Mouse (Mus musculus) frontal cortex, postnatal 10 days (tissue): ENCODE data around the gene Gm13694.
A peak's percentile ranks its signal among the peaks of the same experiment; 100 is the strongest.
"Not testable (repeated sequence)": the region's sequence is repeated elsewhere in the genome, so short reads cannot be mapped to it uniquely, and the experiment has no call there.

ENCODE experiments used
- DNase-seq, 2 experiments: peaks; one replicate each; pipeline ENCODE4 v3.0.0; 2022; ENCODE audit warnings: low spot score in 2 of 2, mixed read lengths in 1 of 2

Gm13694 gene

GRCm38 (mm10) chr2:83978633-83979032, at the start of gene Gm13694:
TSS of gene Gm13694 (plus strand) at chr2:83978933.
- DNase-seq = not testable (repeated sequence)

- no peak for DNase-seq
Measured at GRCm38 (mm10) chr2:83929478-83930088, 49.1 kb upstream of the Gm13694 start.

- peak; percentile 78 to 83 for DNase-seq
Measured at GRCm38 (mm10) chr2:83940931-83941361, 37.8 kb upstream of the Gm13694 start, which contains the start of gene Zswim2. TSS of gene Zswim2 (minus strand) at chr2:83941228.

- DNase-seq = no peak
Measured at GRCm38 (mm10) chr2:83941378-83941777, 37.4 kb upstream of the Gm13694 start.

GRCm38 (mm10) chr2:83941792-83942191, 36.9 kb upstream of the Gm13694 start:
- no peak for DNase-seq

GRCm38 (mm10) chr2:83955393-83955792, 23.3 kb upstream of the Gm13694 start, which contains the start of gene Gm13698:
TSS of gene Gm13698 (plus strand) at chr2:83955693.
- not testable (repeated sequence) for DNase-seq

- not testable (repeated sequence) for DNase-seq
Measured at GRCm38 (mm10) chr2:83961203-83961602, 17.5 kb upstream of the Gm13694 start, which contains the start of gene Gm13693. TSS of gene Gm13693 (plus strand) at chr2:83961503.

GRCm38 (mm10) chr2:83967013-83967412, 11.7 kb upstream of the Gm13694 start, which contains the start of gene Gm13695:
TSS of gene Gm13695 (plus strand) at chr2:83967313.
- not testable (repeated sequence) for DNase-seq

GRCm38 (mm10) chr2:83972823-83973222, 5.9 kb upstream of the Gm13694 start, which contains the start of gene Gm13696:
TSS of gene Gm13696 (plus strand) at chr2:83973123.
- not testable (repeated sequence) for DNase-seq

GRCm38 (mm10) chr2:83984443-83984842, 5.7 kb downstream of the Gm13694 start, which contains the start of gene Gm13697:
TSS of gene Gm13697 (plus strand) at chr2:83984743.
- not testable (repeated sequence) for DNase-seq

- DNase-seq = not testable (repeated sequence)
Measured at GRCm38 (mm10) chr2:83990253-83990652, 11.5 kb downstream of the Gm13694 start, which contains the start of gene Gm13691. TSS of gene Gm13691 (plus strand) at chr2:83990553.

GRCm38 (mm10) chr2:83993639-83994255, 15.0 kb downstream of the Gm13694 start:
- not testable (repeated sequence) for DNase-seq

- not testable (repeated sequence) for DNase-seq
Measured at GRCm38 (mm10) chr2:83994526-83994925, 15.8 kb downstream of the Gm13694 start.

GRCm38 (mm10) chr2:84008913-84009312, 30.2 kb downstream of the Gm13694 start:
- no peak for DNase-seq

GRCm38 (mm10) chr2:84009818-84010217, 31.1 kb downstream of the Gm13694 start:
- no peak for DNase-seq

GRCm38 (mm10) chr2:84014572-84014971, 35.8 kb downstream of the Gm13694 start:
- no peak for DNase-seq

GRCm38 (mm10) chr2:84016291-84016690, 37.6 kb downstream of the Gm13694 start:
- not testable (repeated sequence) for DNase-seq

GRCm38 (mm10) chr2:84018330-84018729, 39.6 kb downstream of the Gm13694 start:
- DNase-seq = no peak

- DNase-seq = no peak
Measured at GRCm38 (mm10) chr2:84019519-84020305, 41.0 kb downstream of the Gm13694 start.

- no peak for DNase-seq
Measured at GRCm38 (mm10) chr2:84021930-84022329, 43.2 kb downstream of the Gm13694 start.

- no peak for DNase-seq
Measured at GRCm38 (mm10) chr2:84022905-84023304, 44.2 kb downstream of the Gm13694 start.

- no peak for DNase-seq
Measured at GRCm38 (mm10) chr2:84023319-84023718, 44.6 kb downstream of the Gm13694 start.
